Mouse (Mus musculus): ENCODE measurements around the gene Ly75.

- TF ChIP-seq CTCF (IDR thresholded peaks at IDR 0.05) (no peak), EP300 (IDR thresholded peaks at IDR 0.05) (no peak)
Measured at GRCm38 (mm10) chr2:60405431-60405830, 22.3 kb upstream of the Ly75 start.

All from lung, postnatal 0 days (tissue).